Mouse (Mus musculus) liver, embryonic 13.5 days (tissue): ENCODE results near the gene Psme3. TPM values are rescaled to one million over a fixed set of nuclear protein-coding genes. Genes with fewer than 3 reads are reported as not detected.

Experiments used
- ATAC-seq: fragments of 200-750 bp; cut with Nextera tagmentation; 2 replicates; pipeline ENCODE4 v1.8.0; 2017; ENCODE audit warnings: low read depth, mild to moderate bottlenecking, moderate number of reproducible peaks, moderate library complexity
- DNase-seq: peaks from one replicate; pipeline ENCODE4 v3.0.0; 2022
- H3K27ac ChIP-seq: fragments of 300-500 bp; sonication (generic); 2 replicates; pipeline ENCODE4 v1.5.1; 2015; ENCODE audit warnings: moderate library complexity, mild to moderate bottlenecking, inconsistent platforms
- H3K27me3 ChIP-seq: fragments of 300-500 bp; sonication (generic); 2 replicates; pipeline ENCODE4 v1.6.1; 2015; ENCODE audit warnings: mild to moderate bottlenecking, inconsistent platforms
- H3K36me3 ChIP-seq: fragments of 300-500 bp; sonication (generic); 2 replicates; pipeline ENCODE4 v1.6.1; 2015; ENCODE audit warnings: mild to moderate bottlenecking, inconsistent platforms
- H3K4me1 ChIP-seq: fragments of 300-500 bp; sonication (generic); replicated peaks from 2 replicates; pipeline ENCODE4 v1.6.1; 2015; ENCODE audit warnings: inconsistent platforms
- H3K4me2 ChIP-seq: fragments of 300-500 bp; sonication (generic); 2 replicates; pipeline ENCODE4 v1.6.1; 2015; ENCODE audit warnings: inconsistent platforms, mild to moderate bottlenecking, moderate library complexity
- H3K4me3 ChIP-seq: fragments of 300-500 bp; sonication (generic); replicated peaks from 2 replicates; pipeline ENCODE4 v1.5.1; 2015; ENCODE audit warnings: mild to moderate bottlenecking, inconsistent platforms
- H3K9ac ChIP-seq: fragments of 300-500 bp; sonication (generic); 2 replicates; pipeline ENCODE4 v1.6.1; 2015; ENCODE audit warnings: mild to moderate bottlenecking, inconsistent platforms
- H3K9me3 ChIP-seq: fragments of 300-500 bp; sonication (generic); replicated peaks from 2 replicates; pipeline ENCODE4 v1.6.1; 2016; ENCODE audit warnings: inconsistent platforms
- WGBS: fragments of 180-500 bp; shearing (Covaris S2); methylation state at CpG from one replicate; pipeline ENCODE4 v1.1.7; 2015; ENCODE audit not compliant: insufficient replicate concordance; 5-methylcytosine and 5-hydroxymethylcytosine counted together
- polyA plus RNA-seq: library from polyadenylated mRNA; unstranded; fragments of >200 nt; fragmentation: Nextera tagmentation; extraction: Ambion mirVana; gene quantifications from 2 replicates; pipeline ENCODE4 v1.2.1, GENCODE M21; 2015

The Psme3 gene
- polyA plus RNA-seq, result 198 and 239 TPM in 2 replicates

DNA sequence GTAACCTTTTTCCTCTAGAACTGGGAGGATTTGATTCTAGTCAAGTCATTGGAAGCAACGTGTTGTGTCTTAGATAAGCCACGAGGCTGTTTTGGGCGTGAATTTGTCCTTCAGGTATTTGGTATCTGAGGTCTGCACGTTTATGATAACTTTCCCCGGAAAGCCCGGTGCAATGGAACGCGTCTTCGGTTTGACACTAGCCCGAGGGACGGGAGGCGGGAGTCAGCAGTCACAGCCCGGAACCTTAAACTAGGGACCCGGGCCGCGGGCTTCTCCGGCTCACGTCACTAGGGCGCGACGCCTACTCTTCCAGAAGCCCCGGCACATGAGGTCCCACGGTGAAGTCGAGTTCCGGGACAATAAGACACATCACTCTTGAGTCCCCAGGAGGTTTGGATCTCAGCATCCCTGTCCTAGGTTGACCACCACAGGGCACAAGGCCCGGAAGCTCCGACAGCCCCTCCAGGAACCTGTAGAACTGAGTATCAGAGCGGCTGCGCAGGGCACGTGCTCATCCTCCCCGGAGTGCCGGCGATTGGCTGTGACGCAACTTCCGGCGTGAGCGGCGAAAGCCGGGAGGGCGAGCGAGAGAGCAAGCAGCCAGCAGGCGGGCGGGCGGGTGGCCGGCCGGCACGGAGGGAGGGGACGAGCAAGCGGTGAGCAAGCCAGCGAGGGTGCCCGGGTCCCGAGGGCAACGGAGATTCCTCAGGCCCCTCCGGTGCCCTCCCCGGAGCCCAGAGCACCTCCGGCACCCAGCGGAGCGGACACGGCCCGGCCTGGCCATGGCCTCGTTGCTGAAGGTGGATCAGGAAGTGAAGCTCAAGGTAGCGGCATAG lies at the start of gene Psme3:
Gene Psme3, plus strand, starts transcription at position 549 of the 836 bp plus-strand sequence.
- under 1% methylated on average over 62 of the region's 62 CpGs for WGBS
- Histone ChIP-seq H3K9ac (peak within 1 kb of the TSS; percentile 99), H3K27ac (peak within 1 kb of the TSS; percentile 96), H3K9me3 (no peaks in the 10 kb centered on the region), H3K36me3 (peaks cover 35% of the 10 kb centered on the region), H3K4me2 (peak within 1 kb of the TSS; percentile 72), H3K27me3 (no peaks in the 10 kb centered on the region), H3K4me3 (peak within 1 kb of the TSS; percentile 98), H3K4me1 (peaks cover 52% of the 10 kb centered on the region)
- ATAC-seq, result peak; percentile 90
- peak; percentile 90 for DNase-seq

DNA sequence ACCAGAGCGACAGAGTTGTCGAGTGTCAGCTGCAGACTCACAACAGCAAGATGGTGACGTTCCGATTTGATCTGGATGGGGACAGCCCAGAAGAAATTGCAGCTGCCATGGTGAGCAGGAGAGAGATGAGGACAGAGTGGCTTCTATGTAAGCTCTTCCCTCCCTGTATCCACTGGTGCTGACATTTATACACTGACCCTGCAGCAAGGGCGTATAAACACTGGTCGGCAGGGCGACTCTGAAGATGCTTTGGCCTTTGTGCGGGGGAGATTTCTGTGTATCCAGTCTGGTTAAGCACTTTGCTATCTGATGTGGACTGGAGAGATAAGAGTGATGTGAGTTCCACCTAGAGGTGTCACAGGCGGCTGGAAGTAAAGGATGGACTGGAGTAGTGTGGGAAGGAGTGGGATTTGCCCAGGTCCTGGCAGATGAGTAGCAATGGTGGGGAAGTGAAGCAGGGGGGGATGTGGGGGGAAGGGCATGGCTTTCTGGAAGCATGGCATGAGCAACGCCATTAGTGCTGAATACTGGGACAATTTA lies 46.4 kb upstream of the Psme3 start:
- peaks cover 40% of the 10 kb centered on the region for H3K4me1 ChIP-seq
- H3K4me3 ChIP-seq, result no peak overlapping the region
- peaks cover 4% of the 10 kb centered on the region; the same call in 1 of the 2 replicates for H3K36me3 ChIP-seq
- 0 out of 2 replicates have a peak overlapping the region, but pooled peaks have one; percentile 14 for H3K27ac ChIP-seq
- ATAC-seq (peak; percentile 74), DNase-seq (no peak)
- no peaks in the 10 kb centered on the region for H3K9me3 ChIP-seq
- H3K27me3 ChIP-seq, result peaks cover 50% of the 10 kb centered on the region
- WGBS, result 19% methylated on average over 10 of the region's 10 CpGs
- H3K9ac ChIP-seq, result no peak overlapping the region
- H3K4me2 ChIP-seq, result no peak overlapping the region

DNA sequence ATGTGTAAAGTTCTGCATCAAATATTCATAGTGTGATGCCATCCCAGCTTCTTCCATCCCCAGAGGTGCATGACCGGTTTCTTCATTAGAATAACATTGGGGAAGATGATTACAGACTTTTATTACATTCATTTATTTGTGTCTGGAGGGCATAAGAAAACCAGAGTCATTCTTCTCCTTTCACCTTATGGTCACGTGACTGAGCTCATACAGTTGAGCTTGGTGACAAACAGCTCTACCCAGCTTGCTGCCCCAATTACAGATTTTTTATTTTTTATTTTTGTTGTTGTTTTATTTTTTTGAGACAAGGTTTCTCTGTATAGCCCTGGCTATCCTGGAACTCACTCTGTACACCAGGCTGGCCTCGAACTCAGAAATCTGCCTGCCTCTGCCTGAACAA lies 43.6 kb upstream of the Psme3 start:
- no peak overlapping the region for H3K9ac ChIP-seq
- H3K27me3 ChIP-seq, result peaks cover 22% of the 10 kb centered on the region
- DNase-seq (no peak), ATAC-seq (no peak)
- H3K4me1 ChIP-seq, result peaks cover 49% of the 10 kb centered on the region
- H3K4me2 ChIP-seq, result no peak overlapping the region
- peaks cover 21% of the 10 kb centered on the region for H3K36me3 ChIP-seq
- no peak overlapping the region for H3K27ac ChIP-seq
- H3K4me3 ChIP-seq, result no peak overlapping the region
- 80% methylated on average over 3 of the region's 3 CpGs for WGBS
- H3K9me3 ChIP-seq, result no peaks in the 10 kb centered on the region

DNA sequence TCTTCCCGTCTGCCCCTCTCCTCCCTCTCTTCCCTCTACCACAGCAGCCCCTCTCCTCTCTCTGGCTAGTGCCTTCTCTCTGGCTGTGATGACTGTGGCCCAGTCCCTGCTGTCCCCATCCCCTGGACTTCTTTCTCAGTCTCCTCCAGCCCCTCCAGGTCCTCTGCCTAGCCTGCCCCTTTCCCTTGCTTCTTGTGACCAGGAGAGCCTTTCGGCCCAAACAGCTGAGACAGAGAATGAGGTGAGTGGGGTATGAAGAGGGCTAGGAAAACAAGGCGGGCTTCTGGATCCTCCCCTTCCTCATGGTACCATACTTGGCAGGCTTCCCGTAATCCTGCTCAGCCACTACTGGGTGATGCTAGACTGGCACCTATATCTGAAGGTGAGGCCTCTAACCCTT lies 40.7 kb upstream of the Psme3 start:
- WGBS, result 79% methylated on average over 4 of the region's 4 CpGs
- H3K4me1 ChIP-seq, result peaks cover 43% of the 10 kb centered on the region
- H3K36me3 ChIP-seq, result peaks cover 20% of the 10 kb centered on the region
- H3K4me3 ChIP-seq, result no peak overlapping the region
- no peak overlapping the region for H3K9ac ChIP-seq
- no peak overlapping the region for H3K27ac ChIP-seq
- 0 out of 2 replicates have a peak, but pooled peaks cover 9% of the 10 kb centered on the region for H3K27me3 ChIP-seq
- H3K9me3 ChIP-seq, result no peaks in the 10 kb centered on the region
- DNase-seq, result no peak
- H3K4me2 ChIP-seq, result no peak overlapping the region
- ATAC-seq, result no peak

DNA sequence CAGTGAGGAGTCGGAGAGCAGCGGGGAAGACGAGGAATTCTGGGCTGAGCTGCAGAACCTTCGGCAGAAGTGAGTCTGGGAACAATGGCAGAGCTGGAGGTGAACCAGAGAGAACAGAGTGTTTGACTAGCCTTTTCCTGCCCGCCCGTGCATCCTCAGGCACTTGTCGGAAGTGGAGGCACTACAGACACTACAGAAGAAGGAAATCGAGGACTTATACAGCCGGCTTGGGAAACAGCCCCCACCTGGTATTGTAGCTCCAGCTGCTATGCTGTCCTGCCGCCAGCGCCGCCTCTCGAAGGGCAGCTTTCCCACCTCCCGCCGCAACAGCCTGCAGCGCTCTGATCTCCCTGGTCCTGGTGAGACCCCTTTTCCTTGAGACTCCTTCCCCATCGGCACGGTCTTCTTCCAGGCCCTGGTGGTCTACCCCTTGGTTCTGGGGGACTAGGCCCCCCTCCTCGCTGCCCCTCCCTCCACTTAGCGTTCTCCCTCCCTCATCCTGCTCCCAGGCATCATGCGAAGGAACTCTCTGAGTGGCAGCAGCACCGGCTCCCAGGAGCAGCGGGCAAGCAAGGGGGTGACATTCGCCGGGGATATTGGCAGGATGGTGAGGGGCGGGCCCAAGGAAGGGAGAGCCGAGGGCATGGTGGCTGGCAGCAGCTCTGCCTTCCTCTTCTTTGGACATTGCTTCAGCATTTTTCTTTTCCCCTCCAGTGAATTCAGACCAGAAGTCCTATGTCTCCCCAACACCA lies 39.5 kb upstream of the Psme3 start:
- H3K9me3 ChIP-seq, result no peaks in the 10 kb centered on the region

DNA sequence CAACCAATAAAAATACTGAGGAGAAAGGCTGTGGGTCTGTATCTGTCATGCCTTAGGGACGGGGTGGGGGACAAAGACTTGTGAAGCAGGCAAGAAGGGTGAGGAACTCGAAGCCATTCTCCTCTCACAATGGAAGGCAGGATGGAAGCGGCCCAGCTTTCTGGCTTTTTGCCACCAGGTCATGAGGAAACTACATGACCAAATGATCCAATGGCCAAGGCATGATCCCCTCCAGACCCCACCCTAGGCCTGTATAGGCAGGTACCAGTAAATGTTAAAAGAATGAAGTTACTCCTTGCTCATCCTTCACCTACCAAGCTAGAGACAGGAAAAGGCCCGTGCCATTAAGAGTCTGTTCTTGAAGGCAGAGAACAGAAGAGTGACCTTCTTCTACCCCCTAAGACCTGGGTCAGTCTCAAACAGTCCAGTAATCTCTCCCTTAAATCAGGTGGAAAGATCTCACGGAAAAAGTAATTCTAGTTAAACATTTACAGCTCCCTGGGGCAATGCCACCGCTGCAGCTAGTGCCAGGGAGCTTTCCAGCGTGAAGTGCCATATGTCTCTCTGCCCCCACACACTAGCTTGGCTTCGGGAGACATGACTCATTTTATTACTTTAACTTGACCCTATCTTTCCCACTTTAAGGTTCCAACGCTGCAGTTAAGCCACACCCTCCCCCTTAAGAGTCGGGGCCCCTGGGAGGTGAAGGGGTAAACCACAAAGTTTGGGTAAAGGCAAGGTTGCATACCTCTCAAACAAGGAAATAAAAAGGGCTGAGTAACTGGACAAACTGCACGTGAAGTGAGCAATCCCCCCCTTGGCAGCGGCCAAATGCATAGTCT lies 38.4 kb upstream of the Psme3 start:
- peaks cover 20% of the 10 kb centered on the region for H3K36me3 ChIP-seq
- H3K9ac ChIP-seq, result peak overlapping the region; percentile 86
- H3K4me1 ChIP-seq, result peaks cover 35% of the 10 kb centered on the region
- ATAC-seq (peak; percentile 32; the same call in 1 of the 2 replicates), DNase-seq (no peak)
- H3K9me3 ChIP-seq, result no peaks in the 10 kb centered on the region
- H3K4me3 ChIP-seq, result peak overlapping the region; percentile 78
- H3K4me2 ChIP-seq, result peak overlapping the region; percentile 90
- 42% methylated on average over 12 of the region's 12 CpGs for WGBS
- peak overlapping the region; percentile 83 for H3K27ac ChIP-seq
- H3K27me3 ChIP-seq, result no peaks in the 10 kb centered on the region

More for the DNA sequence above, 39.5 kb upstream of the Psme3 start:
- Histone ChIP-seq H3K4me2 (peak overlapping the region; percentile 90), H3K27me3 (no peaks in the 10 kb centered on the region), H3K4me3 (peak overlapping the region; percentile 78), H3K27ac (peak overlapping the region; percentile 83; the same call in 1 of the 2 replicates), H3K9ac (peak overlapping the region; percentile 86), H3K36me3 (peaks cover 20% of the 10 kb centered on the region), H3K4me1 (peaks cover 35% of the 10 kb centered on the region)
- ATAC-seq, result no peak
- WGBS, result 64% methylated on average over 27 of the region's 27 CpGs
- no peak for DNase-seq

DNA sequence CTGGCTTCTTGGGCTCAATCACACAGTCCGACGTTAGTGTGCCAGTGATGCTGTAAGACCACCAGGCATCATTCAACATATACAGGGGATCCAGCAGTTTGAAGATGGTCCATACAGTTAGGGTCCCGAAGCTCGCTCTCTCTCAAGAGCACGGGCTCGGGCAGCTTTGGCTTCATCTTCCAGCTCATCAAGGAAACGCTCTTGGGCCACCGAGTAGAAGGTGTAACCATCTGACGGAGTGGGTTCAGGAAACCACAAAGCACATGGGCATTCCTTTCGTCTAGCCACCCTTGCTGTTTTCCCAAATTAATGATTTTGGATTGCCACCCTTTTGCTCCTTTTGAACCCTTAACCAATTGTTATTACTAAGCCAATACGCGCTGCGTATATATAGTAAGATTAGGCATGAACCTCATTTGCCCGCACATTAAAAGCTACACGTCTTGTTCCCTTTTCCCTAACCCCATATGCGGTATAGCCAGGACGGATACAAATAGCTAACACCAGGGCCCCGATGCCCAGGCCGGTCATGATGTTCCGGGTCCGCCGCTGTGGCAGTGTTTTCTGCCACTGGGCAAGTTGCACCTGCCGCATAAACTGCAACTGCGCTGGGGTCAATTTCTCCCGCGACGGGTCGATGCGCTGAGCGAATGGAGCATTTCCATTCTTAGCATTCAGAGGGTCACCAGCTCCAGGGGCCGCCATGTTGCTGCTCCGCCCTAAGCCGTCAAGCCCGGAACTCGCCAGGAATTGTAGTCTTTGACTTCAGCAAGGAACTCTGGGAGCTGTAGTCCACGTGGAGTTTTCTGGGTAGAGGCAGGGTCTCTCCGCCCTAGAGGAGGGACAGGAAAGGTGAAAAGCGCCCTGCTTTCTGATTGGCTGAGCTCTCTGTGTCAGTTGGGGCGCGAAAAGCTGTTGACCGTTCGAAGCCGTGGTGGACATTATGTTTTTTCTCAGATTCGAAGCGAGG lies 37.5 kb upstream of the Psme3 start, which contains the start of the genes Cntd1 and Coa3:
Gene Cntd1, plus strand, starts transcription at position 790 of the 970 bp plus-strand sequence.
Gene Coa3, minus strand, starts transcription at position 892 of the 970 bp plus-strand sequence.
- DNase-seq, result peak; percentile 83
- peak within 1 kb of the TSS; percentile 78 for H3K4me3 ChIP-seq
- H3K36me3 ChIP-seq, result peaks cover 20% of the 10 kb centered on the region
- peak within 1 kb of the TSS; percentile 86 for H3K9ac ChIP-seq
- peak within 1 kb of the TSS; percentile 90 for H3K4me2 ChIP-seq
- H3K4me1 ChIP-seq, result peaks cover 40% of the 10 kb centered on the region
- H3K27me3 ChIP-seq, result no peaks in the 10 kb centered on the region
- 4% methylated on average over 45 of the region's 45 CpGs for WGBS
- H3K9me3 ChIP-seq, result no peaks in the 10 kb centered on the region
- ATAC-seq, result peak; percentile 94
- H3K27ac ChIP-seq, result peak within 1 kb of the TSS; percentile 83

DNA sequence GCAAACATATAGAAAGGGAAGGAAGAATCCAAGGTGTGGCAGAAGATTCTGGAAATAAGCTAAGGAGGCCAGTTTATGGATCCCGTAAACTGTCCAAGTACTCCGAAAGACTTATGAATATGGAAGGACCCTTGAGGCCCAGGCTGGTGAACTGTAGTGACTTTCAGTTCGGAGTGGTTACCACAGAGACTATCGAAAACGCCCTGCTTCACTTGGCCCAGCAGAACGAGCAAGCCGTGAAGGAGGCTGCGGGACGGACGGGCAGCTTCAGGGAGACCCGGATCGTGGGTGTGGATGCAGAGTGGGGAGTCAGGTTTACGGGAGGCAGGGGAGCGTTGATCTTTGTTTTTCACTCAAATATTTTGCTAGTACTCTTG lies 36.8 kb upstream of the Psme3 start:
- no peaks in the 10 kb centered on the region for H3K9me3 ChIP-seq
- DNase-seq (no peak), ATAC-seq (peak; percentile 43)
- H3K9ac ChIP-seq, result peak overlapping the region; percentile 86
- WGBS, result 60% methylated on average over 14 of the region's 14 CpGs
- peak overlapping the region; percentile 68 for H3K27ac ChIP-seq
- peak overlapping the region; percentile 90 for H3K4me2 ChIP-seq
- H3K4me1 ChIP-seq, result peaks cover 40% of the 10 kb centered on the region
- H3K27me3 ChIP-seq, result no peaks in the 10 kb centered on the region
- H3K4me3 ChIP-seq, result peak overlapping the region; percentile 78
- peaks cover 20% of the 10 kb centered on the region for H3K36me3 ChIP-seq

DNA sequence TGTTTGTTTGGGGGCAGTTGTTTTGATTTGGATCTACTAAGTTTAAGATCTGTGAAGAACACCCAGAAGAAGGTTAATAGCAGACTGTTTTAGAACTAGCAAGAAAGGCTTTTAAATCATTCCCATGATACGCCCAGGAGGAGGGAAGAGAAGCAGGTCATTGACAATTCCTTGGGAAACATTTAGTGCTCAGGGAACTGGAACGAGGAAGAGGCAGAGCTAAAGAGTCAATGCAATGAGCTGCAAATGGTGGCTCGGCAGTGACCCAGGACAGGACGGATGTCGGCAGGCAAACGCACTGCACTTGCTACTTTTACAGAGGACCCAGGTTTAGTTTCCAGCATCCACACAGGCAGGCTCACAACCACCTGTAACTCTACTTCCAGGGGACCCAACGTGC lies 35.2 kb upstream of the Psme3 start:
- no peak overlapping the region for H3K9ac ChIP-seq
- ATAC-seq, result no peak
- H3K9me3 ChIP-seq, result no peaks in the 10 kb centered on the region
- H3K36me3 ChIP-seq, result peaks cover 32% of the 10 kb centered on the region
- peaks cover 39% of the 10 kb centered on the region for H3K4me1 ChIP-seq
- H3K27me3 ChIP-seq, result no peaks in the 10 kb centered on the region
- no peak overlapping the region for H3K4me2 ChIP-seq
- H3K4me3 ChIP-seq, result no peak overlapping the region
- DNase-seq, result no peak
- WGBS, result 51% methylated on average over 7 of the region's 7 CpGs
- no peak overlapping the region for H3K27ac ChIP-seq

DNA sequence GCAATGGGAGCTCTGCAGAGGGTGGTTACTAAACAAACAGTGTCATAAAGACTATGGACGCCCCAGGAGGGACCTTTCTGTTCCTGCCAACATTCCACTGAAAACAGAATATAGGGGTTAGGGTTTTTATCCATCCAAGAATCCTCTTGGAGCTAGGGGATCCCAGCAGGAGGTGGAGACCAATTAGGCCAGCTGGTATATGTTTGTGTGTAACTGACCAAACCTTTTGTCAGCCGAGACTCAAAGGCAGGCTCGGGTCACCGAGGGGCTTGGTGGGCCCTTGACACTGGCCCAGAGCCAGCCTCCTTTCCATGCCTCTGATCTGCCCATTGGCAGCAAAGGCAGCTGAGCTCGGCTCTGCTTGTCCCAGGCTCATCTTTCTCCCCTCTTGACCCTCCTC lies 33.1 kb upstream of the Psme3 start:
- Histone ChIP-seq H3K4me3 (no peak overlapping the region), H3K4me1 (peaks cover 19% of the 10 kb centered on the region), H3K4me2 (no peak overlapping the region), H3K27ac (no peak overlapping the region), H3K9me3 (no peaks in the 10 kb centered on the region), H3K27me3 (no peaks in the 10 kb centered on the region), H3K9ac (no peak overlapping the region), H3K36me3 (peaks cover 31% of the 10 kb centered on the region)
- no peak for DNase-seq
- WGBS, result 63% methylated on average over 5 of the region's 5 CpGs
- ATAC-seq, result no peak
